Mouse (Mus musculus) liver, adult 2 months (tissue): ENCODE results near the gene Cyp2d11. TPM values are rescaled to one million over a fixed set of nuclear protein-coding genes. Genes with fewer than 3 reads are reported as not detected.

Source experiments
- DNase-seq: peaks from one replicate; pipeline ENCODE4 v3.0.0-alpha.2; 2011; ENCODE audit warnings: low read depth, low spot score; ENCODE audit errors: extremely low read depth
- H3K27ac ChIP-seq: fragments of 200-500 bp; replicated peaks from 2 replicates; pipeline ENCODE4 v1.5.1; 2012; ENCODE audit warnings: low read depth, mild to moderate bottlenecking, control low read depth, inconsistent platforms, low read length; ENCODE audit not compliant: insufficient read depth
- H3K27me3 ChIP-seq: fragments of 200-500 bp; 2 replicates; pipeline ENCODE4 v1.6.1; 2012; ENCODE audit warnings: mild to moderate bottlenecking, moderate library complexity, low read length, inconsistent platforms; ENCODE audit not compliant: control insufficient read depth, insufficient read depth
- H3K36me3 ChIP-seq: fragments of 200-500 bp; 2 replicates; pipeline ENCODE4 v1.6.1; 2012; ENCODE audit warnings: low read length, inconsistent platforms; ENCODE audit not compliant: control insufficient read depth, insufficient read depth
- H3K4me1 ChIP-seq: fragments of 200-500 bp; 2 replicates; pipeline ENCODE4 v1.6.1; 2011; ENCODE audit warnings: low read length; ENCODE audit not compliant: control insufficient read depth, insufficient read depth
- H3K4me3 ChIP-seq: fragments of 200-500 bp; 2 replicates; pipeline ENCODE4 v1.5.1; 2011; ENCODE audit warnings: low read depth, mild to moderate bottlenecking, control low read depth, low read length, moderate library complexity; ENCODE audit not compliant: insufficient read depth
- H3K79me2 ChIP-seq: fragments of 200-500 bp; 2 replicates; pipeline ENCODE4 v1.6.1; 2012; ENCODE audit warnings: inconsistent platforms, mild to moderate bottlenecking, low read length, moderate library complexity; ENCODE audit not compliant: control insufficient read depth, insufficient read depth
- H3K9ac ChIP-seq: fragments of 200-500 bp; 2 replicates; pipeline ENCODE4 v1.6.1; 2012; ENCODE audit warnings: low read depth, mild to moderate bottlenecking, control low read depth, inconsistent platforms, low read length
- CTCF ChIP-seq: fragments of 200-500 bp; IDR thresholded peaks from 2 replicates; pipeline ENCODE4 v1.5.1; 2011; ENCODE audit warnings: low read depth, low read length, control low read depth
- POLR2A ChIP-seq: fragments of 200-500 bp; IDR thresholded peaks from 2 replicates; pipeline ENCODE4 v1.6.1; 2011; ENCODE audit warnings: low read length, control low read depth; ENCODE audit not compliant: insufficient read depth; ENCODE audit errors: extremely low read depth
- WGBS: fragments of 180-500 bp; shearing (Covaris S2); methylation state at CpG from one replicate; pipeline ENCODE4 v1.1.7; 2018; 5-methylcytosine and 5-hydroxymethylcytosine counted together
- polyA plus RNA-seq: library from polyadenylated mRNA; depleted of rRNA; stranded (reverse); fragments of >200 nt; gene quantifications from 2 replicates; pipeline ENCODE4 v1.2.3, GENCODE M21; 2012
- total RNA-seq: library from RNA; depleted of rRNA; stranded (reverse); fragments of >200 nt; gene quantifications from 2 replicates; pipeline ENCODE4 v1.2.3, GENCODE M21; 2014

The Cyp2d11 gene
- total and polyA plus RNA-seq, 2 experiments: 0.46 to 0.91 TPM

DNA sequence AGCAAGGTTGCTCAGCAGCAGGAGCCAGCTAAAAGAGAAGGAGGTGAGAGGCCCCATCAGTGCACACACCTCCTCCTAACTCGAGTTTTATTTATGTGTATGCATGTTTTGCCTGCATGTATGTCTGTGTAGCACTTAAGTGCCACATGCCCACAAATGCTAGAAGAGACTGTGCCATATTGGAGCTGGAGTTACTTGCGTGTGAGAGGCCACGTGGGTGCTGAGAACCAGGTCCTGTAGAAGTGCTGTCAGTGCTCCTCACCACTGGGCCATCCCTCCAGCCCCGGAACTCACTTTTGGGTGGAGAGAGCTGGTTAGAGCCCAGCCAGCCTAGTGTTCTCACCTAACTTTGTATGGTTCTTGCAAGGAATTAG lies 46.5 kb downstream of the Cyp2d11 start:
- DNase-seq: no peak
- peaks cover 12% of the 10 kb centered on the region; the same call in 1 of the 2 replicates for H3K79me2 ChIP-seq
- 51% methylated on average over 4 of the region's 4 CpGs for WGBS
- peaks cover 20% of the 10 kb centered on the region for H3K36me3 ChIP-seq
- no peak for TF ChIP-seq POLR2A
- TF ChIP-seq CTCF: no peak
- H3K4me3 ChIP-seq: peak overlapping the region; percentile 56
- H3K27me3 ChIP-seq: no peaks in the 10 kb centered on the region
- peak overlapping the region; percentile 63 for H3K9ac ChIP-seq
- peaks cover 39% of the 10 kb centered on the region for H3K4me1 ChIP-seq
- peak overlapping the region; percentile 55 for H3K27ac ChIP-seq

DNA sequence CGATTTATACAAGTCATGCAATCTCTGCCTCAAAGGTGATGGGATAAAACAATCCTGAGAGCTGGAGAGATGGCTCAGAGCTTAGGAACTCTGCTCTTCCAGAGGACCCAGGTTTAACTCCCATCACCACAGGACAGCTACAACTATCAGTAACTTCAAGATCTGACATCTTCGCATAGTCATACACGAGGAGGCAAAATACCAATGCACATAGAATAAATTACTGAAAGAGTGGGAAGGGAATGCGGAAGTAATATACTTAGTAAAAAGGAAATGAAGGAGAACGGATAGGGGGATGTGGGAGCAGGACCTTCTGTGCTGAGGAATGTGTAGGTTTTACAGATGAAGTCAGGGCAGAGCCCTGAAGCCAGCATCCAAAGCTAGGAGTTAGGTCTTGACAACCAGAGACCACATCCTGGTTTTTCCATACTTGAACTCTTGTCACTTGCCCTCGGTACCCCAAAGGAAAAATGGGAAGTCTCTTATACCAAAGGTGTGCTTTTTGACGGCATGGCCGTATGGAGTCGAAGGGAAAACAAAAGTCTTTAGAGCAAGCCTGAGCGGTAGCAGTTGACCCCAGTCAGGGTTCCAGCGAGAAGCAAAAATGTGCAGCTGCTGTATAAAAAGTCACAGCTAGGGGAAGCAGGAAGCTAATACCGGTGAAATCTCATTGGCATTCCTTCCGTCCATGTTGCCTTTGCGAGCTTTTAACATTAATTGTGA lies 47.1 kb downstream of the Cyp2d11 start:
- Histone ChIP-seq H3K4me3 (peak overlapping the region; percentile 56), H3K27ac (peak overlapping the region; percentile 55), H3K9ac (peak overlapping the region; percentile 63), H3K79me2 (peaks cover 7% of the 10 kb centered on the region; the same call in 1 of the 2 replicates), H3K36me3 (peaks cover 20% of the 10 kb centered on the region), H3K27me3 (no peaks in the 10 kb centered on the region), H3K4me1 (peaks cover 39% of the 10 kb centered on the region)
- peak; percentile 33 for DNase-seq
- TF ChIP-seq POLR2A (no peak), CTCF (no peak)
- 14% methylated on average over 14 of the region's 14 CpGs for WGBS

- H3K4me3 ChIP-seq: peak overlapping the region; percentile 79
- TF ChIP-seq POLR2A (peak; percentile 44; the same call in 1 of the 2 replicates), CTCF (no peak)
- H3K27ac ChIP-seq: peak overlapping the region; percentile 76
- under 1% methylated on average over 51 of the region's 51 CpGs for WGBS
- H3K79me2 ChIP-seq: peaks cover 7% of the 10 kb centered on the region; the same call in 1 of the 2 replicates
- peak; percentile 97 for DNase-seq
- H3K9ac ChIP-seq: peak overlapping the region; percentile 83
- no peaks in the 10 kb centered on the region for H3K27me3 ChIP-seq
- H3K4me1 ChIP-seq: peaks cover 33% of the 10 kb centered on the region
- peaks cover 20% of the 10 kb centered on the region for H3K36me3 ChIP-seq
Observed at GRCm38 (mm10) chr15:82345820-82346470, 47.9 kb downstream of the Cyp2d11 start.

DNA sequence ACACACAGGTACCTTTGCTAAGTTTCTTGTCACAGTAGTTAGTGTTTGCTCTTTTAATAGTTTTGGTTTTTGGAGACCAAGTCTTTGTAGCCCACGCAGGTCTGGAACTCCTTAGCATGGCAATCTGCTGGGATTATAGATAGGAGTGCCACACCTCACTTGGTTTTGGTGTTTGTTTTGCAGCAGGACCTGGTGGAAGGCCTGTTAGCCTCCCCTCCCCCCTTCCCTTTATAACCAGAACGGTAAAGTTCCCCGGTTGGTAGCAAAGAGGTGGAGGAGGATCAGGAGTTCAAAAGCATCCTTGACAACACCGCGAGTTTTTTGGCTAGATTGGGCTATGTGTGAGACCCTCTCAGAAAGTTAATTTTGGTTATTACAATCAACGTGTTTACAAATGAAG lies 48.9 kb downstream of the Cyp2d11 start:
- no peak for DNase-seq
- Histone ChIP-seq H3K27me3 (no peaks in the 10 kb centered on the region), H3K9ac (no peak overlapping the region), H3K4me3 (no peak overlapping the region), H3K27ac (no peak overlapping the region), H3K4me1 (peaks cover 24% of the 10 kb centered on the region), H3K36me3 (peaks cover 14% of the 10 kb centered on the region), H3K79me2 (peaks cover 7% of the 10 kb centered on the region; the same call in 1 of the 2 replicates)
- 68% methylated on average over 6 of the region's 6 CpGs for WGBS
- TF ChIP-seq CTCF (no peak), POLR2A (no peak)

GRCm38 (mm10) chr15:82343368-82344287 lies 50.2 kb downstream of the Cyp2d11 start:
- no peak for DNase-seq
- Histone ChIP-seq H3K36me3 (peaks cover 6% of the 10 kb centered on the region; the same call in 1 of the 2 replicates), H3K9ac (no peak overlapping the region), H3K79me2 (peaks cover 6% of the 10 kb centered on the region; the same call in 1 of the 2 replicates), H3K27ac (no peak overlapping the region), H3K4me3 (no peak overlapping the region), H3K27me3 (no peaks in the 10 kb centered on the region), H3K4me1 (peaks cover 18% of the 10 kb centered on the region)
- WGBS: 81% methylated on average over 27 of the region's 27 CpGs
- no peak for TF ChIP-seq POLR2A
- no peak for TF ChIP-seq CTCF
